Mouse (Mus musculus): ENCODE results near the gene Gin1. TPM values are rescaled to one million over a fixed set of nuclear protein-coding genes. Genes with fewer than 3 reads are reported as not detected.
"Not testable (repeated sequence)": the region's sequence is repeated elsewhere in the genome, so short reads cannot be mapped to it uniquely, and the experiment has no call there.

Gene Gin1
- total and polyA plus RNA-seq, 2 experiments from 2014 or later: 8.1 to 13.6 TPM

DNA sequence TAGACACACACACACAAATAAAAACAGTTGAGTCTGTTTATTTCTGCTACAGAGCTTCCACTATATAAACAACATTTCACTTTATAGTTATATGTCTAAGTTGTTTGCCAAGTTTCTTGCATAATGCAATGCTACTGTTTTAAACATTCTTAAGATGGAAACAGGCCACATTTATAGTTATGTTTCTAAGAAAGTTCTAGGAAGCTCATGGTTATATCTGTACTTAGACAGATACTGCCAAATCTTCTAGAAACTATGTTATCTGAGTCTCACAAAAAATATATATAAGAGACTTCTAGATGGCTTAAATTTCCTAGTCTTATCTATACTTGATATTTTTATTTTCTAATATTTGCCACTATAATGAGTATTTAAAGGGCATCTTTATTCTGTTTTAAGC, 16.8 kb upstream of the Gin1 start:
- TF ChIP-seq CTCF (IDR thresholded peaks at IDR 0.05; ENCODE audit: low read depth): no peak
- H3K36me3 ChIP-seq (ENCODE audit: insufficient read depth): peaks cover 35% of the 10 kb centered on the region
- H3K27me3 ChIP-seq (ENCODE audit: insufficient read depth, low read length): no peaks in the 10 kb centered on the region
- H3K4me3 ChIP-seq (ENCODE audit: low read depth, low read length): no peak overlapping the region
- H3K9me3 ChIP-seq (ENCODE audit: low read length): no peaks in the 10 kb centered on the region
- no peak overlapping the region for H3K27ac ChIP-seq (ENCODE audit: low read depth, low read length)
- no peak overlapping the region for H3K9ac ChIP-seq
- DNase-seq (no peak), ATAC-seq (no peak)
- no peaks in the 10 kb centered on the region for H3K4me1 ChIP-seq (ENCODE audit: insufficient read depth)
- H3K4me2 ChIP-seq (ENCODE audit: low read depth): no peak overlapping the region

GRCm38 (mm10) chr1:97754392-97754791, 15.6 kb upstream of the Gin1 start:
- no peak overlapping the region for H3K4me3 ChIP-seq (ENCODE audit: low read depth, low read length)
- no peak overlapping the region for H3K9ac ChIP-seq
- no peak overlapping the region for H3K27ac ChIP-seq (ENCODE audit: low read depth, low read length)
- H3K36me3 ChIP-seq (ENCODE audit: insufficient read depth): peaks cover 31% of the 10 kb centered on the region
- no peaks in the 10 kb centered on the region for H3K27me3 ChIP-seq (ENCODE audit: insufficient read depth, low read length)
- no peaks in the 10 kb centered on the region for H3K9me3 ChIP-seq (ENCODE audit: low read length)
- no peaks in the 10 kb centered on the region for H3K4me1 ChIP-seq (ENCODE audit: insufficient read depth)
- WGBS: 81% methylated on average over 4 of the region's 4 CpGs
- no peak overlapping the region for H3K4me2 ChIP-seq (ENCODE audit: low read depth)
- DNase-seq: no peak
- no peak for TF ChIP-seq CTCF (IDR thresholded peaks at IDR 0.05; ENCODE audit: low read depth)
- ATAC-seq: no peak

DNA sequence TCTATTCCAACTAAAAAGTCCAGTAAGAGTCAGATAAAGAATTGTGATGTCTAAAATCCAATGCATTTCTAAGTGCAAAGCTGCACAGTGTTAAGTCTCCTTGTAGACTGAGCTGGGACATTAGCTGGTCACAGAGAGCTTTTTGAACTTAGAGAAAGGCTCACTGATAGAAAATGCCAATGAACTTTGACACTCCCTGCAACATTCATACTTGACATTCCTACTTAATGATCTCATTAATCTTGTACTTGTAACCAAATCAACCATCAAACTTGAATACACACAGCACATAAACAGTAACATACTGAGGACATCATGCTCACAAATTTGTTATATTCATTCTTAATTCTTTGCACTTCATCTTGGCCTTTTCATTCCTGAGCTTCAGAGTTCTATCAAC, 10.1 kb upstream of the Gin1 start:
- no peak overlapping the region for H3K9ac ChIP-seq
- no peak overlapping the region for H3K27ac ChIP-seq (ENCODE audit: low read depth, low read length)
- TF ChIP-seq CTCF (IDR thresholded peaks at IDR 0.05; ENCODE audit: low read depth): no peak
- DNase-seq (no peak), ATAC-seq (no peak)
- peaks cover 9% of the 10 kb centered on the region for H3K36me3 ChIP-seq (ENCODE audit: insufficient read depth)
- no peak overlapping the region for H3K4me3 ChIP-seq (ENCODE audit: low read depth, low read length)
- no peak overlapping the region for H3K4me2 ChIP-seq (ENCODE audit: low read depth)
- H3K9me3 ChIP-seq (ENCODE audit: low read length): no peaks in the 10 kb centered on the region
- no peaks in the 10 kb centered on the region for H3K4me1 ChIP-seq (ENCODE audit: insufficient read depth)
- no peaks in the 10 kb centered on the region for H3K27me3 ChIP-seq (ENCODE audit: insufficient read depth, low read length)

DNA sequence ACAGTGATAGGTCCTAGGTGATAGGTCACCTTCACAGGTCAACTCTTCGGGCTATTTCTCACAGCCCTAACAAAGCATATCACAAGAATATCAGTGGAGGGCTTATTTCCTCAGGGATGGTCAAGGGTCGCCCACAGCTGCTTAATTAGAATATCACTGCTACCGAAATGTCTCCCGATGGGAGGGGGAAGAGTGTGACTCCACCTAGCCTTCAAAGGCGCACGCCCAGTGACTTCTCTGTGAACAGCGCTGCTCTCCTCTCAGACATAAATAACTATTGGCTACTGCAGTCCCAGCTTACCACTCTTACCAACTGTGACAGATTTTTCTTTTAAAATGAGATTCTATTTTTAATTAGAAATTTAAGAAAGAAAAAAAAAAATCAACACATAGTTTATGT, 9.4 kb upstream of the Gin1 start:
- ATAC-seq (no peak), DNase-seq (no peak)
- peaks cover 2% of the 10 kb centered on the region for H3K36me3 ChIP-seq (ENCODE audit: insufficient read depth)
- no peaks in the 10 kb centered on the region for H3K27me3 ChIP-seq (ENCODE audit: insufficient read depth, low read length)
- H3K9ac ChIP-seq: no peak overlapping the region
- 83% methylated on average over 7 of the region's 7 CpGs for WGBS
- H3K4me1 ChIP-seq (ENCODE audit: insufficient read depth): no peaks in the 10 kb centered on the region
- H3K27ac ChIP-seq (ENCODE audit: low read depth, low read length): no peak overlapping the region
- no peaks in the 10 kb centered on the region for H3K9me3 ChIP-seq (ENCODE audit: low read length)
- H3K4me2 ChIP-seq (ENCODE audit: low read depth): no peak overlapping the region
- no peak for TF ChIP-seq CTCF (IDR thresholded peaks at IDR 0.05; ENCODE audit: low read depth)
- H3K4me3 ChIP-seq (ENCODE audit: low read depth, low read length): no peak overlapping the region

DNA sequence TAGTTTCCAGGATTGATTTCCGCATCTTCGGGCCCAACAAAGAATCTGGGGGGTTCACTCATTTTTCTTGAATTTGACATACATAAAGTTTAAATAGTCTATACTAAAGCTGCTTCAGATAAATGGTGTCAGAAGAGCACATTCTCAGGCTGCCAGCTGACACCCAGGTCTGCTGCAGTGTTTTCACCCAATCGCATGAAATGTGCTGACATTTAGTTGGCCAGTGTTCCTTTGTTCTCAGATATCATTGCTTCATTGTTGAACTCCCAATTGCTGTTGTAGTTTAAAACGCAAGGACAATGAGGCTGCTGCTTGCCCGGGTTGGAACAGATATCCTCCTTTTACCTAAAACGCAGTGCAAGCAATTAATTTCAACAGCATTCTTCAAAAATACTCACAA, 8.5 kb upstream of the Gin1 start:
- no peaks in the 10 kb centered on the region for H3K4me1 ChIP-seq (ENCODE audit: insufficient read depth)
- no peak for DNase-seq
- TF ChIP-seq CTCF (IDR thresholded peaks at IDR 0.05; ENCODE audit: low read depth): no peak
- no peak overlapping the region for H3K9ac ChIP-seq
- no peak overlapping the region for H3K27ac ChIP-seq (ENCODE audit: low read depth, low read length)
- H3K9me3 ChIP-seq (ENCODE audit: low read length): no peaks in the 10 kb centered on the region
- ATAC-seq: no peak
- no peak overlapping the region for H3K4me3 ChIP-seq (ENCODE audit: low read depth, low read length)
- H3K27me3 ChIP-seq (ENCODE audit: insufficient read depth, low read length): no peaks in the 10 kb centered on the region
- no peak overlapping the region for H3K4me2 ChIP-seq (ENCODE audit: low read depth)
- H3K36me3 ChIP-seq (ENCODE audit: insufficient read depth): no peaks in the 10 kb centered on the region; the same call in 1 of the 2 replicates
- WGBS: 62% methylated on average over 6 of the region's 6 CpGs

GRCm38 (mm10) chr1:97765712-97766111, 4.3 kb upstream of the Gin1 start:
- H3K4me2 ChIP-seq (ENCODE audit: low read depth); H3K27me3 ChIP-seq (ENCODE audit: insufficient read depth, low read length); H3K9ac ChIP-seq; H3K4me3 ChIP-seq (ENCODE audit: low read depth, low read length); ATAC-seq; H3K36me3 ChIP-seq (ENCODE audit: insufficient read depth); H3K27ac ChIP-seq (ENCODE audit: low read depth, low read length); H3K9me3 ChIP-seq (ENCODE audit: low read length); DNase-seq: not testable (repeated sequence)
- peaks cover 12% of the 10 kb centered on the region for H3K4me1 ChIP-seq (ENCODE audit: insufficient read depth)
- WGBS: 84% methylated on average over 4 of the region's 4 CpGs

GRCm38 (mm10) chr1:97768089-97768488, 1.9 kb upstream of the Gin1 start:
- no peak for TF ChIP-seq CTCF (IDR thresholded peaks at IDR 0.05; ENCODE audit: low read depth)
- 72% methylated on average over 2 of the region's 2 CpGs for WGBS
- Histone ChIP-seq H3K4me3 (ENCODE audit: low read depth, low read length) (peak overlapping the region; percentile 96), H3K27me3 (ENCODE audit: insufficient read depth, low read length) (no peaks in the 10 kb centered on the region), H3K9me3 (ENCODE audit: low read length) (no peaks in the 10 kb centered on the region), H3K9ac (peak overlapping the region; percentile 91; the same call in 1 of the 2 replicates), H3K27ac (ENCODE audit: low read depth, low read length) (no peak overlapping the region), H3K4me2 (ENCODE audit: low read depth) (peak overlapping the region; percentile 68), H3K4me1 (ENCODE audit: insufficient read depth) (peaks cover 14% of the 10 kb centered on the region), H3K36me3 (ENCODE audit: insufficient read depth) (no peaks in the 10 kb centered on the region)
- DNase-seq (no peak), ATAC-seq (no peak)

- DNase-seq (no peak), ATAC-seq (no peak)
- Histone ChIP-seq H3K4me1 (ENCODE audit: insufficient read depth) (peaks cover 14% of the 10 kb centered on the region), H3K9me3 (ENCODE audit: low read length) (no peaks in the 10 kb centered on the region), H3K4me2 (ENCODE audit: low read depth) (peak overlapping the region; percentile 68), H3K27me3 (ENCODE audit: insufficient read depth, low read length) (no peaks in the 10 kb centered on the region), H3K36me3 (ENCODE audit: insufficient read depth) (no peaks in the 10 kb centered on the region), H3K27ac (ENCODE audit: low read depth, low read length) (no peak overlapping the region), H3K9ac (peak overlapping the region; percentile 91), H3K4me3 (ENCODE audit: low read depth, low read length) (peak overlapping the region; percentile 96)
- 11% methylated on average over 7 of the region's 7 CpGs for WGBS
- TF ChIP-seq CTCF (IDR thresholded peaks at IDR 0.05; ENCODE audit: low read depth): no peak
These were observed 1.1 kb upstream of the Gin1 start for GRCm38 (mm10) chr1:97768906-97769293.

Measured in forebrain, postnatal 0 days (tissue).